Mouse (Mus musculus): ENCODE data around the gene Il3.

DNA sequence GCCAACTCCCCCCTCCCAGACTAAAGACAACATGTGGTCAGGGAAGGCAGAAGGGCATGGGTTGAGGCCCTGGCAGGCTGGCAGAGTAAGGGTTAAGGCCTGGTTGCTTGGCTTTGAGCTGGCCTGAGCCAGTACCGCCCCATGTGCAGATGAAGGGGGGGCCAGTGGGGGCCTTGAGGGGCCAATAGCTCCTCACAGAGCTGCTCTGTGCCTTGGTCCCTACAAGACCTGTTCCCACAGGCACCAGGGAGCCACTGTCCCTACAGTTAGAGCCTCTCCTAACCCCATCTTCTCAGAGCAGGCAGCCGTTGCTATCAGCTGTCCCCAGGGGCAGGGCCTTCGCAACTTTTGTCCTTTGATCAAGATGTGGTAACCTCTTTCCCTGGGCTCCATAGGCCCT is 47.7 kb upstream of the Il3 start:
- TF ChIP-seq POLR2A (IDR thresholded peaks at IDR 0.05; ENCODE audit: borderline replicate concordance, control insufficient read depth, low read depth, low read length) = no peak
- TF ChIP-seq CTCF (IDR thresholded peaks at IDR 0.05; ENCODE audit: control insufficient read depth, insufficient read depth, low read length) = no peak
